Mouse (Mus musculus): ENCODE measurements at regions not wholly inside any gene's neighbourhood (a gene's known extent, or its start where the extent isn't known, plus 50 kb on each side); places are given as distances from the start of the nearest gene placed in this dataset.

GRCm38 (mm10) chr16:30869136-30869909 lies 211.9 kb downstream of the Xxylt1 start:
- DNase-seq (ENCODE audit: extremely low spot score, low spot score) = no peak

GRCm38 (mm10) chr16:30870110-30870509 lies 211.1 kb downstream of the Xxylt1 start:
- no peak for DNase-seq (ENCODE audit: extremely low spot score, low spot score)

- DNase-seq (ENCODE audit: extremely low spot score, low spot score) = no peak
Observed at GRCm38 (mm10) chr16:30870676-30871075, 210.6 kb downstream of the Xxylt1 start.

GRCm38 (mm10) chr16:30872147-30872546 lies 209.1 kb downstream of the Xxylt1 start:
- DNase-seq (ENCODE audit: extremely low spot score, low spot score) = no peak

- no peak for DNase-seq (ENCODE audit: extremely low spot score, low spot score)
Observed at GRCm38 (mm10) chr16:30873493-30874211, 207.6 kb downstream of the Xxylt1 start.

GRCm38 (mm10) chr16:30875235-30875829 lies 205.9 kb downstream of the Xxylt1 start:
- DNase-seq (ENCODE audit: extremely low spot score, low spot score) = no peak

- DNase-seq (ENCODE audit: extremely low spot score, low spot score) = no peak
Observed at GRCm38 (mm10) chr16:30878821-30879220, 202.4 kb downstream of the Xxylt1 start.

GRCm38 (mm10) chr16:30879878-30880277 lies 201.4 kb downstream of the Xxylt1 start:
- no peak for DNase-seq (ENCODE audit: extremely low spot score, low spot score)

GRCm38 (mm10) chr16:30880682-30881081 lies 200.6 kb downstream of the Xxylt1 start:
- DNase-seq (ENCODE audit: extremely low spot score, low spot score) = no peak

- DNase-seq (ENCODE audit: extremely low spot score, low spot score) = no peak
Observed at GRCm38 (mm10) chr16:30881186-30881585, 200.0 kb downstream of the Xxylt1 start.

GRCm38 (mm10) chr16:30883490-30884188 lies 197.6 kb downstream of the Xxylt1 start:
- no peak for DNase-seq (ENCODE audit: extremely low spot score, low spot score)

GRCm38 (mm10) chr16:30884189-30884551 lies 197.1 kb downstream of the Xxylt1 start:
- no peak for DNase-seq (ENCODE audit: extremely low spot score, low spot score)

- DNase-seq (ENCODE audit: extremely low spot score, low spot score) = no peak
Observed at GRCm38 (mm10) chr16:30886982-30887381, 194.2 kb downstream of the Xxylt1 start.

- DNase-seq (ENCODE audit: extremely low spot score, low spot score) = no peak
Observed at GRCm38 (mm10) chr16:30887536-30887935, 193.7 kb downstream of the Xxylt1 start.

GRCm38 (mm10) chr16:30888556-30889323 lies 192.5 kb downstream of the Xxylt1 start:
- DNase-seq (ENCODE audit: extremely low spot score, low spot score) = no peak

- DNase-seq (ENCODE audit: extremely low spot score, low spot score) = no peak
Observed at GRCm38 (mm10) chr16:30892606-30893005, 188.6 kb downstream of the Xxylt1 start.

GRCm38 (mm10) chr16:30894086-30894485 lies 187.1 kb downstream of the Xxylt1 start:
- DNase-seq (ENCODE audit: extremely low spot score, low spot score) = no peak

- no peak for DNase-seq (ENCODE audit: extremely low spot score, low spot score)
Observed at GRCm38 (mm10) chr16:30895021-30895420, 186.2 kb downstream of the Xxylt1 start.

GRCm38 (mm10) chr16:30897371-30897770 lies 183.9 kb downstream of the Xxylt1 start:
- no peak for DNase-seq (ENCODE audit: extremely low spot score, low spot score)

GRCm38 (mm10) chr16:30900121-30900520 lies 181.1 kb downstream of the Xxylt1 start:
- no peak for DNase-seq (ENCODE audit: extremely low spot score, low spot score)

- no peak for DNase-seq (ENCODE audit: extremely low spot score, low spot score)
Observed at GRCm38 (mm10) chr16:30901309-30901708, 179.9 kb downstream of the Xxylt1 start.
